Mouse (Mus musculus) neural tube, embryonic 14.5 days (tissue): ENCODE measurements around the gene Hsd17b2. TPM values are rescaled to one million over a fixed set of nuclear protein-coding genes. Genes with fewer than 3 reads are reported as not detected.

Experiments used
- ATAC-seq: fragments of 200-750 bp; cut with Nextera tagmentation; 2 replicates; pipeline ENCODE4 v1.8.0; 2017; ENCODE audit warnings: low read depth, mild to moderate bottlenecking, moderate TSS enrichment, moderate library complexity
- H3K27ac ChIP-seq: fragments of 300-500 bp; sonication (generic); 2 replicates; pipeline ENCODE4 v1.5.1; 2014; ENCODE audit warnings: low read depth, mild to moderate bottlenecking, control low read depth, low read length, moderate library complexity, mixed read lengths
- H3K27me3 ChIP-seq: fragments of 300-500 bp; sonication (generic); 2 replicates; pipeline ENCODE4 v1.6.1; 2014; ENCODE audit warnings: low read length; ENCODE audit not compliant: control insufficient read depth, insufficient read depth
- H3K36me3 ChIP-seq: fragments of 300-500 bp; sonication (generic); 2 replicates; pipeline ENCODE4 v1.6.1; 2014; ENCODE audit warnings: low read length, mixed read lengths; ENCODE audit not compliant: control insufficient read depth, insufficient read depth
- H3K4me1 ChIP-seq: fragments of 300-500 bp; sonication (generic); 2 replicates; pipeline ENCODE4 v1.6.1; 2014; ENCODE audit warnings: low read length; ENCODE audit not compliant: control insufficient read depth, insufficient read depth
- H3K4me2 ChIP-seq: fragments of 300-500 bp; sonication (generic); 2 replicates; pipeline ENCODE4 v1.6.1; 2014; ENCODE audit warnings: mild to moderate bottlenecking, low read depth, low read length, control low read depth
- H3K4me3 ChIP-seq: fragments of 300-500 bp; sonication (generic); 2 replicates; pipeline ENCODE4 v1.5.1; 2014; ENCODE audit warnings: low read depth, low read length, control low read depth, mixed read lengths
- H3K9ac ChIP-seq: fragments of 300-500 bp; sonication (generic); replicated peaks from 2 replicates; pipeline ENCODE4 v1.6.1; 2014; ENCODE audit warnings: low read depth, mild to moderate bottlenecking, control low read depth, low read length, mixed read lengths
- H3K9me3 ChIP-seq: fragments of 300-500 bp; sonication (generic); 2 replicates; pipeline ENCODE4 v1.6.1; 2016; ENCODE audit warnings: low read length; ENCODE audit not compliant: control insufficient read depth
- WGBS: fragments of 180-500 bp; shearing (Covaris S2); extraction: QIAGEN DNeasy Blood & Tissue Kit; methylation state at CpG from one replicate; pipeline ENCODE4 v1.1.7; 2014; 5-methylcytosine and 5-hydroxymethylcytosine counted together
- polyA plus RNA-seq: library from polyadenylated mRNA; unstranded; fragments of >200 nt; fragmentation: Nextera tagmentation; extraction: Ambion mirVana; gene quantifications from 2 replicates; pipeline ENCODE4 v1.2.1, GENCODE M21; 2014

Hsd17b2 gene
- polyA plus RNA-seq, 1 experiment from 2014 or later = 0.36 TPM

- Histone ChIP-seq H3K9ac (no peak overlapping the region), H3K4me2 (no peak overlapping the region), H3K9me3 (no peaks in the 10 kb centered on the region), H3K36me3 (no peaks in the 10 kb centered on the region), H3K4me1 (no peaks in the 10 kb centered on the region), H3K27ac (no peak overlapping the region), H3K27me3 (no peaks in the 10 kb centered on the region), H3K4me3 (no peak overlapping the region)
- 82% methylated on average over 9 of the region's 9 CpGs for WGBS
- ATAC-seq = no peak
Measured at GRCm38 (mm10) chr8:117676460-117676859, 25.2 kb upstream of the Hsd17b2 start.

- Histone ChIP-seq H3K4me1 (no peaks in the 10 kb centered on the region), H3K4me2 (no peak overlapping the region), H3K27me3 (no peaks in the 10 kb centered on the region), H3K4me3 (no peak overlapping the region), H3K27ac (no peak overlapping the region), H3K9ac (no peak overlapping the region), H3K9me3 (no peaks in the 10 kb centered on the region), H3K36me3 (no peaks in the 10 kb centered on the region)
- WGBS = 84% methylated on average over 8 of the region's 8 CpGs
- ATAC-seq = no peak
Measured at GRCm38 (mm10) chr8:117677011-117677410, 24.7 kb upstream of the Hsd17b2 start.

- Histone ChIP-seq H3K4me2 (no peak overlapping the region), H3K36me3 (no peaks in the 10 kb centered on the region), H3K9ac (no peak overlapping the region), H3K9me3 (no peaks in the 10 kb centered on the region), H3K4me3 (no peak overlapping the region), H3K27ac (no peak overlapping the region), H3K27me3 (no peaks in the 10 kb centered on the region), H3K4me1 (no peaks in the 10 kb centered on the region)
- ATAC-seq = no peak
- 84% methylated on average over 4 of the region's 4 CpGs for WGBS
Measured at GRCm38 (mm10) chr8:117678650-117679049, 23.1 kb upstream of the Hsd17b2 start.

GRCm38 (mm10) chr8:117683925-117684472 is 17.7 kb upstream of the Hsd17b2 start:
- H3K4me2 ChIP-seq = no peak overlapping the region
- no peak overlapping the region for H3K9ac ChIP-seq
- H3K36me3 ChIP-seq = no peaks in the 10 kb centered on the region
- no peak for ATAC-seq
- no peaks in the 10 kb centered on the region for H3K27me3 ChIP-seq
- H3K9me3 ChIP-seq = no peaks in the 10 kb centered on the region
- H3K27ac ChIP-seq = no peak overlapping the region
- H3K4me1 ChIP-seq = no peaks in the 10 kb centered on the region
- 53% methylated on average over 10 of the region's 10 CpGs for WGBS
- no peak overlapping the region for H3K4me3 ChIP-seq

GRCm38 (mm10) chr8:117684504-117684903 is 17.2 kb upstream of the Hsd17b2 start:
- Histone ChIP-seq H3K27me3 (no peaks in the 10 kb centered on the region), H3K4me3 (no peak overlapping the region), H3K4me1 (no peaks in the 10 kb centered on the region), H3K36me3 (no peaks in the 10 kb centered on the region), H3K9ac (no peak overlapping the region), H3K9me3 (no peaks in the 10 kb centered on the region), H3K27ac (no peak overlapping the region), H3K4me2 (no peak overlapping the region)
- no peak for ATAC-seq
- WGBS = 44% methylated on average over 11 of the region's 11 CpGs

- Histone ChIP-seq H3K4me3 (no peak overlapping the region), H3K27me3 (no peaks in the 10 kb centered on the region), H3K9me3 (no peaks in the 10 kb centered on the region), H3K27ac (no peak overlapping the region), H3K36me3 (no peaks in the 10 kb centered on the region), H3K9ac (no peak overlapping the region), H3K4me1 (no peaks in the 10 kb centered on the region), H3K4me2 (no peak overlapping the region)
- ATAC-seq = no peak
- WGBS = 88% methylated on average over 7 of the region's 7 CpGs
Measured at GRCm38 (mm10) chr8:117687890-117688289, 13.8 kb upstream of the Hsd17b2 start.

GRCm38 (mm10) chr8:117692131-117692530 is 9.6 kb upstream of the Hsd17b2 start:
- no peaks in the 10 kb centered on the region for H3K4me1 ChIP-seq
- H3K4me2 ChIP-seq = no peak overlapping the region
- H3K9me3 ChIP-seq = no peaks in the 10 kb centered on the region
- H3K9ac ChIP-seq = no peak overlapping the region
- no peak for ATAC-seq
- 98% methylated on average over 4 of the region's 4 CpGs for WGBS
- H3K27ac ChIP-seq = no peak overlapping the region
- H3K27me3 ChIP-seq = no peaks in the 10 kb centered on the region
- H3K36me3 ChIP-seq = no peaks in the 10 kb centered on the region
- H3K4me3 ChIP-seq = no peak overlapping the region

- no peak for ATAC-seq
Measured at GRCm38 (mm10) chr8:117695636-117696035, 6.1 kb upstream of the Hsd17b2 start.

GRCm38 (mm10) chr8:117697248-117697647 is 4.5 kb upstream of the Hsd17b2 start:
- no peak overlapping the region for H3K4me2 ChIP-seq
- H3K9me3 ChIP-seq = no peaks in the 10 kb centered on the region
- no peak overlapping the region for H3K4me3 ChIP-seq
- no peaks in the 10 kb centered on the region for H3K36me3 ChIP-seq
- no peaks in the 10 kb centered on the region for H3K27me3 ChIP-seq
- WGBS = 45% methylated on average over 5 of the region's 5 CpGs
- no peak overlapping the region for H3K27ac ChIP-seq
- H3K9ac ChIP-seq = no peak overlapping the region
- no peaks in the 10 kb centered on the region for H3K4me1 ChIP-seq
- no peak for ATAC-seq

More at GRCm38 (mm10) chr8:117695636-117696035, 6.1 kb upstream of the Hsd17b2 start:
- 93% methylated on average over 1 of the region's 1 CpGs for whole genome bisulfite sequencing
- no peaks in the 10 kb centered on the region for H3K36me3 ChIP-seq
- no peaks in the 10 kb centered on the region for H3K9me3 ChIP-seq
- no peak overlapping the region for H3K27ac ChIP-seq
- H3K9ac ChIP-seq = no peak overlapping the region
- H3K4me1 ChIP-seq = no peaks in the 10 kb centered on the region
- H3K4me3 ChIP-seq = no peak overlapping the region
- no peak overlapping the region for H3K4me2 ChIP-seq
- no peaks in the 10 kb centered on the region for H3K27me3 ChIP-seq
